ENCODE assay signal across 21 mouse cellular contexts in the genomic region with DNA sequence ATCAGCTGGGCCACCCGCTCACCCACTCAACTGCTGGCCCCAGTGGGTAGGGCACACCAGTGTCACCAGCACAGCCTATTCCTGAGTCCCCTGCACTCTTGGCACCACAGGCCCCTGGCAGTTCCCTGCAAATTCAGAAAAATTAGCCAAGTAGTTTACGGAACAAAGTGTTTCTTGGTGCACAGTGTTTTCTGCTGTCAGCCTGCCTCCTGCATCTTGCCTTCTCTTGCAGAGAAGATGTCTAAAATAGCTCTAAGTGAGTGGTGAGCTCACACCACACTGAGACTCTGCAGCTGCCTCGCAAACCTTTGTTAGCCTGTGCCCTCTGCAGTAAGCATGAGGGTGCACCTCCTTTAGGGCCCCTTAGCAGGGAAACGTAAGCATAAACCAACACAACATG.
DNase-seq lines count a peak whose midpoint lies in the region; ATAC-seq and TF ChIP-seq lines count a peak whose summit lies in the region.
"Had no signal": no experiment of that assay in that cellular context is flagged by ENCODE, and none has a peak within 500 bp of the region (broad histone marks: within the 10 kb centered on the region; RNA-seq: fewer than 3 reads in every experiment).

No protein-coding gene starts in this region.

- no peak for TF ChIP-seq EP300 in liver, postnatal 0 days (IDR thresholded peaks at IDR 0.05; ENCODE audit: low read depth)
- no peak for TF ChIP-seq EP300 in lung, postnatal 0 days (IDR thresholded peaks at IDR 0.05)

- no peaks in the 10 kb centered on the region for H3K36me3 ChIP-seq in liver, embryonic 11.5 days (ENCODE audit: control insufficient read depth, insufficient read depth, low read length)
- no peaks in the 10 kb centered on the region for H3K36me3 ChIP-seq in liver, postnatal 0 days (replicated peaks; ENCODE audit: insufficient read depth, low read length)
- H3K36me3 ChIP-seq in lung, postnatal 0 days (ENCODE audit: insufficient read depth, low read length): no peaks in the 10 kb centered on the region
- H3K36me3 ChIP-seq: embryonic facial prominence, embryonic 10.5 days; forebrain, embryonic 10.5 days; heart, embryonic 12.5 days; hindbrain, embryonic 12.5 days had no signal

- no peak overlapping the region for H3K27ac ChIP-seq in liver, embryonic 11.5 days (ENCODE audit: low read depth, low read length)
- no peak overlapping the region for H3K27ac ChIP-seq in liver, postnatal 0 days (ENCODE audit: low read depth)
- peak overlapping the region; percentile 53 for H3K27ac ChIP-seq in olfactory bulb, adult 2 months (ENCODE audit: insufficient read depth, low read depth, low read length)
- no peak overlapping the region for H3K27ac ChIP-seq in lung, postnatal 0 days (ENCODE audit: low read length)
- H3K27ac ChIP-seq: embryonic facial prominence, embryonic 10.5 days; forebrain, embryonic 10.5 days; heart, adult 2 months; hindbrain, embryonic 12.5 days had no signal

- no peaks in the 10 kb centered on the region; the same call in 1 of the 2 replicates for H3K27me3 ChIP-seq in liver, embryonic 11.5 days (replicated peaks; ENCODE audit: control insufficient read depth, insufficient read depth, low read length)
- H3K27me3 ChIP-seq in liver, postnatal 0 days (ENCODE audit: insufficient read depth, low read length): no peaks in the 10 kb centered on the region
- no peaks in the 10 kb centered on the region for H3K27me3 ChIP-seq in lung, postnatal 0 days (replicated peaks; ENCODE audit: insufficient read depth, low read length)
- H3K27me3 ChIP-seq: heart, embryonic 12.5 days; hindbrain, embryonic 12.5 days had no signal

- H3K4me2 ChIP-seq in liver, embryonic 11.5 days: no peak overlapping the region
- no peak overlapping the region for H3K4me2 ChIP-seq in liver, postnatal 0 days (ENCODE audit: low read depth, low read length)
- H3K4me2 ChIP-seq in lung, postnatal 0 days (replicated peaks; ENCODE audit: low read depth, low read length): no peak overlapping the region
- H3K4me2 ChIP-seq: heart, embryonic 12.5 days; hindbrain, embryonic 12.5 days had no signal

- intact Hi-C loops in heart, postnatal 25 days (cut with DNase I): no loop called here

- DNase-seq in heart, adult 11 months: peak; percentile 40
- no peak for DNase-seq in heart, postnatal 25 days (ENCODE audit: low spot score)
- peak; percentile 12 for DNase-seq in liver, embryonic 11.5 days (ENCODE audit: low spot score)
- DNase-seq in liver, postnatal 0 days: no peak
- DNase-seq in brain, adult 2 months (ENCODE audit: low read depth, low spot score): peak; percentile 65
- no peak for DNase-seq in lung, postnatal 0 days (ENCODE audit: low spot score)
- DNase-seq: adrenal gland, adult 2 months; adrenal gland, postnatal 25 days; cerebellum, adult 2 months; cerebellum, postnatal 10 days; gastrocnemius, postnatal 10 days; heart, adult 2 months; heart, postnatal 4 days had no signal

- no peak overlapping the region for H3K4me3 ChIP-seq in liver, embryonic 11.5 days (ENCODE audit: low read depth, low read length)
- H3K4me3 ChIP-seq in liver, postnatal 0 days (ENCODE audit: low read depth, low read length): no peak overlapping the region
- H3K4me3 ChIP-seq in olfactory bulb, adult 2 months (ENCODE audit: insufficient read depth, low read depth, low read length): no peak overlapping the region
- no peak overlapping the region for H3K4me3 ChIP-seq in lung, postnatal 0 days (ENCODE audit: low read depth, low read length)
- H3K4me3 ChIP-seq: embryonic facial prominence, embryonic 10.5 days; forebrain, embryonic 10.5 days; heart, adult 2 months; heart, embryonic 12.5 days; hindbrain, embryonic 12.5 days had no signal

- H3K9me3 ChIP-seq in liver, embryonic 11.5 days (ENCODE audit: control insufficient read depth, low read length): no peaks in the 10 kb centered on the region
- no peaks in the 10 kb centered on the region for H3K9me3 ChIP-seq in liver, postnatal 0 days (ENCODE audit: low read length)
- no peaks in the 10 kb centered on the region for H3K9me3 ChIP-seq in lung, postnatal 0 days (ENCODE audit: low read length)
- H3K9me3 ChIP-seq: embryonic facial prominence, embryonic 10.5 days; forebrain, embryonic 10.5 days; heart, embryonic 12.5 days; hindbrain, embryonic 12.5 days had no signal

- 80% methylated on average over 4 of the region's 4 CpGs for WGBS in liver, embryonic 11.5 days
- whole genome bisulfite sequencing in liver, postnatal 0 days (ENCODE audit: insufficient replicate concordance): 76% methylated on average over 4 of the region's 4 CpGs
- WGBS in olfactory bulb, adult 2 months: 38% methylated on average over 4 of the region's 4 CpGs
- WGBS in lung, postnatal 0 days: 91% methylated on average over 4 of the region's 4 CpGs

- H3K9ac ChIP-seq in liver, embryonic 11.5 days (ENCODE audit: low read depth, low read length): no peak overlapping the region
- H3K9ac ChIP-seq in liver, postnatal 0 days (replicated peaks): no peak overlapping the region
- H3K9ac ChIP-seq in lung, postnatal 0 days (replicated peaks; ENCODE audit: low read depth): no peak overlapping the region
- H3K9ac ChIP-seq: heart, embryonic 12.5 days; hindbrain, embryonic 12.5 days had no signal

- no peak for TF ChIP-seq CTCF in liver, postnatal 0 days (IDR thresholded peaks at IDR 0.05; ENCODE audit: low read depth)
- no peak for TF ChIP-seq CTCF in olfactory bulb, adult 2 months (IDR thresholded peaks at IDR 0.05; ENCODE audit: insufficient read depth, low read depth, low read length)
- TF ChIP-seq CTCF in lung, postnatal 0 days (IDR thresholded peaks at IDR 0.05): no peak

- no peaks in the 10 kb centered on the region for H3K4me1 ChIP-seq in liver, embryonic 11.5 days (replicated peaks; ENCODE audit: control insufficient read depth, insufficient read depth, low read length)
- H3K4me1 ChIP-seq in liver, postnatal 0 days (ENCODE audit: insufficient read depth): no peaks in the 10 kb centered on the region
- peaks cover 15% of the 10 kb centered on the region for H3K4me1 ChIP-seq in olfactory bulb, adult 2 months (ENCODE audit: control insufficient read depth, insufficient read depth, low read length)
- no peaks in the 10 kb centered on the region for H3K4me1 ChIP-seq in lung, postnatal 0 days (ENCODE audit: insufficient read depth, low read depth, low read length)
- H3K4me1 ChIP-seq: heart, embryonic 12.5 days; hindbrain, embryonic 12.5 days had no signal

- no peak for ATAC-seq in liver, embryonic 11.5 days (replicated peaks; ENCODE audit: low FRiP score)
- no peak for ATAC-seq in liver, postnatal 0 days
- ATAC-seq in lung, postnatal 0 days: no peak
- ATAC-seq: forebrain, embryonic 16.5 days; hindbrain, embryonic 16.5 days; inflammation-experienced regulatory T-cells, adult 6 months had no signal

- TF ChIP-seq POLR2A in olfactory bulb, adult 2 months (IDR thresholded peaks at IDR 0.05; ENCODE audit: insufficient read depth, low read depth, low read length): no peak

Comparison
In these comparisons a context has a peak if more than half of its experiments do, and no peak if none do; other contexts are left out.
1. DNase-seq: peak in heart, adult 11 months (single experiment), liver, embryonic 11.5 days (single experiment) and brain, adult 2 months (single experiment); none in heart, postnatal 25 days (single experiment), liver, postnatal 0 days (single experiment) and lung, postnatal 0 days (single experiment).